Mouse (Mus musculus): Measurements from ENCODE around the gene Hoxa10. TPM values are rescaled to one million over a fixed set of nuclear protein-coding genes. Genes with fewer than 3 reads are reported as not detected.

The Hoxa10 gene
- total and polyA plus RNA-seq, 2 experiments from 2014 or later, result 5.0 TPM; not detected in 1

GRCm38 (mm10) chr6:52238976-52239375 is 1.7 kb downstream of the Hoxa10 start:
- ATAC-seq (ENCODE audit: insufficient read depth, low read depth), result no peak
- H3K4me1 ChIP-seq (ENCODE audit: control insufficient read depth, insufficient read depth), result 0 out of 2 replicates have a peak, but pooled peaks cover 3% of the 10 kb centered on the region
- no peak overlapping the region for H3K9ac ChIP-seq (replicated peaks; ENCODE audit: low read depth, low read length)
- no peaks in the 10 kb centered on the region for H3K9me3 ChIP-seq (replicated peaks; ENCODE audit: control insufficient read depth, low read length)
- H3K27ac ChIP-seq (ENCODE audit: low read depth), result no peak overlapping the region
- H3K36me3 ChIP-seq (replicated peaks; ENCODE audit: control insufficient read depth, insufficient read depth, low read length), result no peaks in the 10 kb centered on the region
- TF ChIP-seq EP300 (IDR thresholded peaks at IDR 0.05; ENCODE audit: low read depth) (no peak), CTCF (IDR thresholded peaks at IDR 0.05; ENCODE audit: low read depth) (no peak)
- H3K4me3 ChIP-seq (ENCODE audit: low read depth, low read length), result no peak overlapping the region
- H3K4me2 ChIP-seq (ENCODE audit: low read depth, low read length), result no peak overlapping the region
- WGBS, result 11% methylated on average over 7 of the region's 7 CpGs
- peaks cover 100% of the 10 kb centered on the region for H3K27me3 ChIP-seq (ENCODE audit: control insufficient read depth, insufficient read depth, low read length)
- DNase-seq (ENCODE audit: low spot score), result no peak

GRCm38 (mm10) chr6:52238155-52238545 is 2.5 kb downstream of the Hoxa10 start:
- no peaks in the 10 kb centered on the region for H3K36me3 ChIP-seq (replicated peaks; ENCODE audit: control insufficient read depth, insufficient read depth, low read length)
- WGBS, result 7% methylated on average over 7 of the region's 7 CpGs
- H3K4me1 ChIP-seq (ENCODE audit: control insufficient read depth, insufficient read depth), result 0 out of 2 replicates have a peak, but pooled peaks cover 3% of the 10 kb centered on the region
- no peak for ATAC-seq (ENCODE audit: insufficient read depth, low read depth)
- no peak for DNase-seq (ENCODE audit: low spot score)
- H3K9me3 ChIP-seq (replicated peaks; ENCODE audit: control insufficient read depth, low read length), result no peaks in the 10 kb centered on the region
- no peak overlapping the region for H3K4me3 ChIP-seq (ENCODE audit: low read depth, low read length)
- H3K27me3 ChIP-seq (ENCODE audit: control insufficient read depth, insufficient read depth, low read length), result peaks cover 100% of the 10 kb centered on the region
- TF ChIP-seq CTCF (IDR thresholded peaks at IDR 0.05; ENCODE audit: low read depth), result no peak
- TF ChIP-seq EP300 (IDR thresholded peaks at IDR 0.05; ENCODE audit: low read depth), result no peak
- no peak overlapping the region for H3K9ac ChIP-seq (replicated peaks; ENCODE audit: low read depth, low read length)
- no peak overlapping the region for H3K27ac ChIP-seq (ENCODE audit: low read depth)
- H3K4me2 ChIP-seq (ENCODE audit: low read depth, low read length), result no peak overlapping the region

DNA sequence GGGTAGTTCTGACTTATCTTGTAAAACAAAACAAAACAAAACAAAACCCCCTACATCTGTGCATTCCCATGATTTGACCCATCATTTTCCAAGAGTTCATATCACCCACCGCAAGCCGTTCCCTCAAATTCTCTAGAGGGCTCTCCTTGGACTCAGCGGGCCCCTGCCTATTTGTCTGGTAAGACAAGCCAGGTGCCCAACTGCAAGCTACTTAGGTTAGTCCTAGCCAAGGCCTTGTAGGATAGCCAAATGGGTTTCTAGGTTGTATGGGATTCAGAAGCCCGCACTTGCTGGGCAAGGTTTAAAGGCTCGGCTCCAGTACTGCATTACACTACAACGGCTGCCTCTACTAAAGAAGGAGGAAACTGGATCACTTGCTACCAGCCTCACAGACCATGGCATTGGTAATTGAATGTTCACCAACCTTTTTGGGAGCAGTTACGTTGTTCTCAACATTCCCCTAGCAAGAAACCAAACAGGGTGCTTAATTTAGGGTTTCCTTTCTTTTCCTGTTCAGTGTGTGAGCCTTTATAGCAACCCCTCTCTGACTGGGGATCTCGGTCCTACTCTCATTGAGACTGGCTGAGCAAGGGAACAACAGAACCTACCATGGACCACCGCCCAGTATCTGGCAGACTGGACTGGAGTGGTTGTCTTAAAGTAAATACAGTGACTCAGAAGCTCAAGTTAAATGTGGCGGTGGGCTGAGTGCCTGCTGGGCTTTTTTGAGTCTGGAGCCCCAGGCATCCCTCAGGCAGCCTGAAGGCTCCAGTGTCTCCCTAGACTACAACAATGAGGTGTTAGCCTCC is 3.1 kb downstream of the Hoxa10 start:
- H3K4me1 ChIP-seq (ENCODE audit: control insufficient read depth, insufficient read depth), result 0 out of 2 replicates have a peak, but pooled peaks cover 3% of the 10 kb centered on the region
- DNase-seq (ENCODE audit: low spot score) (no peak), ATAC-seq (ENCODE audit: insufficient read depth, low read depth) (no peak)
- no peaks in the 10 kb centered on the region for H3K36me3 ChIP-seq (replicated peaks; ENCODE audit: control insufficient read depth, insufficient read depth, low read length)
- H3K27ac ChIP-seq (ENCODE audit: low read depth), result no peak overlapping the region
- H3K27me3 ChIP-seq (ENCODE audit: control insufficient read depth, insufficient read depth, low read length), result peaks cover 100% of the 10 kb centered on the region
- no peak overlapping the region for H3K9ac ChIP-seq (replicated peaks; ENCODE audit: low read depth, low read length)
- no peak overlapping the region for H3K4me2 ChIP-seq (ENCODE audit: low read depth, low read length)
- 10% methylated on average over 10 of the region's 10 CpGs for WGBS
- TF ChIP-seq CTCF (IDR thresholded peaks at IDR 0.05; ENCODE audit: low read depth) (no peak), EP300 (IDR thresholded peaks at IDR 0.05; ENCODE audit: low read depth) (no peak)
- H3K9me3 ChIP-seq (replicated peaks; ENCODE audit: control insufficient read depth, low read length), result no peaks in the 10 kb centered on the region
- no peak overlapping the region for H3K4me3 ChIP-seq (ENCODE audit: low read depth, low read length)

DNA sequence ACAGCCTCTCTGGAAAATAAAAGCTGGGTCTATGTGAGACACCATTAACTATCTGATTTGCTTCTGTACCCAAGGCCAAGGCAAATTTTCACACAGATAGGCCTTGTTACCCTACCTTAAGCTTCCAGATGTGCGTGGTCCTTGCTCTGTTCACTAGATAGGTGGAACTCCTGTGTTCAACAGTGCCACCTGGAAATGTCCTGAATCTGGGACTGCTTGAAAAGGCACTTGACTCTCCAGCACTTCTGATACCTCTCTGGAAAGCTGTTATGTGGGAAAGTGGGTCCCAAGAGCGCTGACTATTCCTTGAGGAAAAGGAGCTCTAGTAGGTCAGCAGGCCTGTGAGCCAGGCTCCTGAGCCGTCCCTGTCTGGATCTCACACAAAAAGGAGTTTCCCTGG is 3.8 kb downstream of the Hoxa10 start:
- Histone ChIP-seq H3K9ac (replicated peaks; ENCODE audit: low read depth, low read length) (no peak overlapping the region), H3K4me3 (ENCODE audit: low read depth, low read length) (no peak overlapping the region), H3K27ac (ENCODE audit: low read depth) (no peak overlapping the region), H3K4me2 (ENCODE audit: low read depth, low read length) (no peak overlapping the region), H3K36me3 (replicated peaks; ENCODE audit: control insufficient read depth, insufficient read depth, low read length) (no peaks in the 10 kb centered on the region), H3K9me3 (replicated peaks; ENCODE audit: control insufficient read depth, low read length) (no peaks in the 10 kb centered on the region), H3K4me1 (ENCODE audit: control insufficient read depth, insufficient read depth) (0 out of 2 replicates have a peak, but pooled peaks cover 3% of the 10 kb centered on the region), H3K27me3 (ENCODE audit: control insufficient read depth, insufficient read depth, low read length) (peaks cover 100% of the 10 kb centered on the region)
- TF ChIP-seq EP300 (IDR thresholded peaks at IDR 0.05; ENCODE audit: low read depth), result no peak
- TF ChIP-seq CTCF (IDR thresholded peaks at IDR 0.05; ENCODE audit: low read depth), result no peak
- DNase-seq (ENCODE audit: low spot score), result no peak
- 6% methylated on average over 3 of the region's 3 CpGs for WGBS
- no peak for ATAC-seq (ENCODE audit: insufficient read depth, low read depth)

GRCm38 (mm10) chr6:52235866-52236265 is 4.8 kb downstream of the Hoxa10 start:
- no peak overlapping the region for H3K4me3 ChIP-seq (ENCODE audit: low read depth, low read length)
- H3K27ac ChIP-seq (ENCODE audit: low read depth), result no peak overlapping the region
- H3K4me2 ChIP-seq (ENCODE audit: low read depth, low read length), result no peak overlapping the region
- no peak overlapping the region for H3K9ac ChIP-seq (replicated peaks; ENCODE audit: low read depth, low read length)
- WGBS, result 28% methylated on average over 6 of the region's 6 CpGs
- no peak for DNase-seq (ENCODE audit: low spot score)
- H3K27me3 ChIP-seq (ENCODE audit: control insufficient read depth, insufficient read depth, low read length), result peaks cover 99% of the 10 kb centered on the region
- H3K9me3 ChIP-seq (replicated peaks; ENCODE audit: control insufficient read depth, low read length), result no peaks in the 10 kb centered on the region
- H3K36me3 ChIP-seq (replicated peaks; ENCODE audit: control insufficient read depth, insufficient read depth, low read length), result no peaks in the 10 kb centered on the region
- 0 out of 2 replicates have a peak, but pooled peaks cover 3% of the 10 kb centered on the region for H3K4me1 ChIP-seq (ENCODE audit: control insufficient read depth, insufficient read depth)
- TF ChIP-seq EP300 (IDR thresholded peaks at IDR 0.05; ENCODE audit: low read depth) (no peak), CTCF (IDR thresholded peaks at IDR 0.05; ENCODE audit: low read depth) (no peak)
- no peak for ATAC-seq (ENCODE audit: insufficient read depth, low read depth)

Measured in heart, postnatal 0 days (tissue).